Mouse (Mus musculus) kidney, adult 11 months (tissue): Measurements from ENCODE around the gene Hrc.

Experiments
- DNase-seq: peaks from one replicate; pipeline ENCODE4 v3.0.0; 2022

The Hrc gene

DNA sequence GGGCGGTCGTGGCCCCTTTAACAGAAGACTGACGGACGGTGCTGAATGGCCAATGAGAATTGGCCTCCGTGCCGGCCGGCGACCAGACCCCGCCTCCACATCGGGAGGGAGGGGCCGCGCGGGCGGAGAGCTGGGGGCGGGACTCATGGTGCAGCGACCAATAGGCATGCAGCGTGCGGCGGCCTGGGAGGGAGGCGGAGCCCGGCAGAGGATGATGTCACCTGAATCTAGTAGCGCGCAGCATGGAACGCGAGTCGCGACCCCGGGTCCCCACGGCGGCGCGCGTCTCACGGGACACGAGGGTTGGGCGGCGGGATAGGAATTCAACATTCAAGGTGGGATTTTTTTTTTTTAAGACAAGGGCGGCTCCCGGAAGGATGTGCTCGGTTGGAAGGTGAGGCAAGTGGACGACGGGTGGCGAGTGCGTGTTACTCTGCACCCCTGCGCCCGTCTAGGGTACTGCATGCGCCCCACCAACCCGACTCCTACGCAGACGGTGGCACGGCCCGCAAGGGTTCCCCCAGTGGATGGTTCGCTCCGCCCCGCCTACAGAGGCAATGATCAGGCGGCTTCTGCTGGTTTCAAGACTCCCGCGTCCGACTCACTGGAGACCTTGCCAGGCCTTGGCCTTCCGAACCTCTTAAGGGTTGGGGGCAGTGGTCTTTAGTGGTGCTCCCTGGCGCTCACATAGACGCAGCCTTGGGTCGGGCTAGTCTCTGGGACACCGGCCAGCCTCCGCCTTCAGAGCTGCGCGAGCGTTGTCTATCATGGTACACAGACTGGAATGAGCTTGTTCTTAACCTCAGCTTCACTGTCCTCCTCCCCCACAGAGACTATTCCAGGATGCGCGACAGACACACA lies 32.2 kb downstream of the Hrc start:
- peak; percentile 96 for DNase-seq

DNA sequence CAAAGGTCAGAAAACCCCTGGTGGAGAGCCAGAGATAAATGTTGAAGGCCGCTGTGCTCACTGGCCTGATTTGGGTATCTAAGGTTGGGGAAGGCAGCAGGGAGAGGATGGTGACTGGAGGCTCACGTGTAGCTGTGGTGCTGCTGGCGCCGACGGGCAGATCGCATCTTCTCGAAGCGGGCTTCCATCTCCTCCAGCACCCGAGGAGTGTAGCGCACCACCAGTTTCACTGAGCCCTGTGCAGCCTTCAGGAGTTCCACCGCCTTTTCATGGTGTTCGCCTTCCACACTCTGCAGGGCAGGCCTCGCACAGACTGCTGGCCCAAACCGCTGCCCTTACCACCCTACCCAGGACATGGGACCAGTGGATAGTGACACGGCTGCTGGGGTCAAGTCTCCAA lies 33.1 kb downstream of the Hrc start:
- no peak for DNase-seq

GRCm38 (mm10) chr7:45369022-45369745 lies 34.1 kb downstream of the Hrc start:
- DNase-seq: no peak

DNA sequence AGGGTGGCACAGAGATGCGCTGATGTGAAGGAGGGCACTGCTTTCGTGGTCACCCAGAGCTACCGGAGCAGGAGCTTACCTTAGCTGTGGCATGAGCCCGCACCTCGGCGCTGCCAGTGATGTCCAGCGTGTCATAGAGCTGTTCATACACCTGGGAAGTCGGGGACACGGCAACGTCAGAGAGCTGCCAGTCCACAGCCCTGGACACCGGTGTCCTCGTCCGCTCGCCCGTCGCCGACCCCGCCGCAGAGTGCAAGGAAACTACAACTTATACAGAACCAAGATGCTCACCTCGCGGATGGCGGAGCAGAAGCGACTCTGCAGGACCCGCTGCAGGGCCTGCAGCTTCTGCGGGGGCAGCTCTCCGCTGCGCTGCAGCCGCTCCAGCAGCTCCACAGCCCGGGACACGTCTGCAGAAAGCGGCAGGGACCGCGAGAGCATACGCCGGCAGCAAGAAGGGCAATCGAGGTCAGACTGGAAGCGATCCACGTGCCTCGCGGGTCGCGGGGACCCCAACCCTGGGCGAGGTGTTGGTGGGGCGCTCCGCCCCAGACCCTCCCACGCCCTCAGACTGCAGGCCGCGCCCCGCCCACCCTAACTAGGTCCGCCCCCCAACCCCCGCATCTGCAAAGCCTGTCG lies 34.9 kb downstream of the Hrc start:
- no peak for DNase-seq

DNA sequence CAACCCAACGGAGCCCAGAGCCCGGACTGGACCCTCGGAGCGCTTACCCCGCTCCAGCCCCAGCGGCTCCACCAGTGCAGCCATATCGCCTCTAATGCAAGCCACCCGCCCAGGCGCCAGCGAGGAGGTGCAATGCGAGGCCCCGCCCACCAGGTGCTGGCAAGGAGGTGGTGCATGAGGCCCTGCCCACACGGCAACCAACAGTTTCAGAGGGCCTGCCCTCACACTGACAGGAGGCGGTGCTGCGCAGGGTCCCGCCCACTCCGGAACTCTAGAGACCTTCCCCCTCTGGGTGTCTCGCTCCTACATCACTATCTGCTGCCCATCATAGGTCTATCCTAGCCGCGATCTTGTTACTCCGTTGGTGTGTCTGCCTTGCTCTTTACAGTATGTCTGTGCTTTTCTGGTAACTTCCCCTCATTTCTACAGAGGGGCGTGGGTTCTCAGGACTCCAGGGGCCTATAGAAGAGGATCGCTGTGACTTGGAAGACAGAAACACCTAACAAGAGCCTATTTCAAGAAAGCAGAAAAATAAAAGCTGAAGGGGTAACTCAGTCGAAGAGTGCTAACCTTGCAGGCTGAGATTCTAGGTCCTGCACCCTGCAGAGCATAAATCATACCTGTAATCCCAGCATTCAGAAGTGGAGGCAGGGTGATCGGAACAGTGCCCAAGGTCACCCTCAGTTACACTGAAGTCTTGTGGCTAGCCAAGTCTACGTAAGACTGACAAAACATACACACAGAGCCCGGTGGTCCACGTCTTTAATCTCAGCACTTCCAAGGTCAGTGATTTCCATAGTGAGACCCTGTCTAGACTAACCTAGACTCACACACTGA lies 35.6 kb downstream of the Hrc start, which contains the start of gene Lin7b:
TSS of gene Lin7b (minus strand) at position 109 of the 837 bp plus-strand sequence.
- peak; percentile 91 for DNase-seq

DNA sequence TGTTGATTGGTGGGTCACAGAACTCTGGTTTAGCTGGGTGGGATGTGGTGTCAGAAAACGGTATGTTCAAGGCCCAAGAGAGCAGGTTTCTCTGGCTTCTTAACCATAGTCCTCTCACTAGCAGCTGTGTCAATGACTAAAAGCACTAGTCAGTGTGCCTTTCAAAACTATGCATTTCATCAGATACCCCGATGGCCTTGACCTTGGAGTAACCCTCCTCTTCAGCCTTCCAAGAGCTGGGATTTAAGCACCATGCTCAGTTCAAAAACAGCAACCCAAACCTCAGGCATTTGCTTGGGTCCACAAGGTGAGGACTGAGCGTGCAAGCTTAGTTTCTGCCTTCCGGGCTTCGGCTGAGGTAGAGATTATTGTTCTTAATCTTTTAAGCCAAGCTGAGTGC lies 37.3 kb downstream of the Hrc start:
- DNase-seq: no peak

DNA sequence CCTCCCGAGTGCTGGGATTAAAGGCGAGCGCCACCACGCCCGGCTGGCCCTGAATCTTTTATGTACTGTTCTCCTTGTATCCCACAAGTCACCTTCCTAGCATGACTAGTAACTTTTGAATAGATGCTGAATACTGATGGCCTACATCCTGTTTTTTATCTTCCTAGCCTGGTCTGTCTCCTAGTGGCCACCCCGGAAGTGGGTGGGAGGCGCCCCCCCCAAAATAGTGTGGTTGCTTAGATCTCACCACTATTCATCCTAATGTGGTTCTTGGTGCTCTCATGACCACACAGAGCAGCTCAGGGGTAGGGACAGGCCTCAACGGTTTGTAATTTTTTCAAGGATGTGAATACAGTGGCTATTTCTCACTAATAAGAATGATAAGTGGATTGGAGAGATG lies 39.5 kb downstream of the Hrc start:
- no peak for DNase-seq

DNA sequence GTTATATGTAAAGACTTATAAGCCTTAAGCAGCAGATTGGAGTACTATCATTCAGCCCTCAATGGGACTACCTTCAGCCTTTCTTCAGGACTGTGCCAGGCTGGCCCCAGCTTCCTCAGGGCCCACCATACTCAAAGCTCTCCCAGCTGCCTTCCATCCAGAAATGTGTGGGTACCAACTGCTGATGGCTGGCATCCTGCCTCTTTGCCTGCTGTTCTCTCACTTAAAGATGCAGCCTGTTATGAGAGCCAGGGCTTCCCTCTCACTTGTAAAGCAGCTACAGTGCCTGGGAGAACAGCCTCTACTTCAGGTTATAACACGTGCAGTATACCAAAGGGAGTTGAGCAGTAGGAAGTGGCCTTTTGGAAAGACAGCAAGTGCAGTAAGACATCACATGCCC lies 41.0 kb downstream of the Hrc start:
- no peak for DNase-seq

GRCm38 (mm10) chr7:45386077-45386476 lies 51.0 kb downstream of the Hrc start:
- DNase-seq: no peak
